Mouse (Mus musculus) macrophage (primary cell): ENCODE data around the gene Il1rap. TPM values are rescaled to one million over a fixed set of nuclear protein-coding genes. Genes with fewer than 3 reads are reported as not detected.

Experiments used
- H3K27ac ChIP-seq: fragments of 350-480 bp; formaldehyde crosslinking; 2 replicates; pipeline ENCODE4 v1.9.0; 2021
- H3K36me3 ChIP-seq: fragments of 350-480 bp; formaldehyde crosslinking; 2 replicates; pipeline ENCODE4 v1.9.0; 2021; ENCODE audit errors: inconsistent target
- H3K4me3 ChIP-seq: fragments of 350-480 bp; formaldehyde crosslinking; 2 replicates; pipeline ENCODE4 v1.9.0; 2021; ENCODE audit errors: inconsistent target
- H3K79me2 ChIP-seq: fragments of 350-480 bp; formaldehyde crosslinking; 2 replicates; pipeline ENCODE4 v1.9.0; 2021; ENCODE audit errors: inconsistent target
- WGBS: methylation state at CpG from one replicate; pipeline ENCODE4 v1.1.7; 2026; ENCODE audit warnings: inconsistent platforms; ENCODE audit not compliant: missing documents; 5-methylcytosine and 5-hydroxymethylcytosine counted together
- polyA plus RNA-seq: library from polyadenylated mRNA; stranded (reverse); fragments of 250-400 nt; gene quantifications from 3 replicates; pipeline ENCODE4 v1.2.4, GENCODE M21; 2018; ENCODE audit warnings: inconsistent platforms

Il1rap gene
- polyA plus RNA-seq, 1 experiment from 2014 or later: 4.2 TPM

DNA sequence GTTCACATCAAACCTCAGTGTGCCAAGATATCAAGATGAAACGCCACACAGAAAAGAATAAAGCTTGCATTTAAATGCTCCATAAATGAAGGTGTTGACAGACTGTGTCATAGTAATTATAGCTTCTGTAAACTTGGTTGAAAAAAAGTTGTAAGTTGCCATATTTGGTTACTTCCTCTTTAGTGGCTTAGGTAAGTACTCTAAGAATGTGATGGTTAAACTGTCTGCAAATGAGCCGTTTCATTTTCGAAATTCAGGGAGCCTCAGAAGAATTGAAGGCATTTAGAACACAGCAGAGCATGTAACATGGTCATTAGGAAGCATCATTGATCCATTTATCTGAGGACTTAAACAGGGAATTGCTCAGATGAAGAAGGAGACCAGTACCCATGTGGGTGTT lies 146.6 kb downstream of the Il1rap start:
- H3K27ac ChIP-seq: no peak overlapping the region
- 32% methylated on average over 3 of the region's 3 CpGs for whole genome bisulfite sequencing

DNA sequence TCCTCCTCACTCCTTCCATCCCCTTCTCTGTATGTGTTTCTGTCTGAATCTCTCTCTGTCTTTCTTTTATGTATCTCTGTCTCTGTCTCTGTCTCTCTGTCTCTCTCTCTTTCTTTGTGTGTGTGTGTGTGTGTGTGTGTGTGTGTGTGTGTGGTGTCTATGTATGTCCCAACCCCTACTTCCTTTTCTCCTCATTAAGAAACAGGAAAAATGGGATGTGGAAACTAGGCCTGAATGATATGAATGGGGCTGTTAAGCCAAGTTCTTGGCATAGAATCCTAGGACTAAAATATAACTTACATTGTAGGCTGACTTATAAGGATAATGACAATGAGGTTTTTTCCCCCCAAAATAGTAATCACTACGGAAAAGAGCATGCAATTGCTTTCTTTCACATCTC lies 149.4 kb downstream of the Il1rap start:
- Histone ChIP-seq H3K27ac (no peak overlapping the region), H3K36me3 (no peaks in the 10 kb centered on the region), H3K79me2 (no peaks in the 10 kb centered on the region), H3K4me3 (no peak overlapping the region)
- WGBS: 67% methylated on average over 1 of the region's 1 CpGs

More for the DNA sequence above, 146.6 kb downstream of the Il1rap start:
- no peaks in the 10 kb centered on the region for H3K79me2 ChIP-seq
- H3K36me3 ChIP-seq: no peaks in the 10 kb centered on the region
- H3K4me3 ChIP-seq: no peak overlapping the region

DNA sequence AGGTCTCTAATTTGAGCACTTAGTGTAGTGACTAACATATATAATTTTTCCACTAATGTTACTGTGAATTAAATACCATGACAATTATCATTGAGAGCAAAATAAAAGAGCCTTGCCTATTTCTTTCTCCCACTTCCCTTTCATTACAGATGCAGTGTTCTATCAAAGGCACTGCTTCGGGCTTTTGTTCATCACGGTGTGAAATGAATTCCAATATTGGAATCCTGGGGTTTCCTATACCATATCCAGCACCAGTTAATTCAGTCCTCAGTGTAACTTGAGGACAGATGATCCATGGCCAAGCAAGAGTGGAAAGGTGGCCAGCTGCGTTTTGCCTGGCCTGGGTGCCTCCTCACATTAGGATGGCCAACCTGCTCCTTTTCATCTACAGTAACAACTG lies 151.1 kb downstream of the Il1rap start:
- H3K4me3 ChIP-seq: no peak overlapping the region
- 85% methylated on average over 3 of the region's 3 CpGs for WGBS
- no peaks in the 10 kb centered on the region for H3K79me2 ChIP-seq
- H3K27ac ChIP-seq: no peak overlapping the region
- no peaks in the 10 kb centered on the region for H3K36me3 ChIP-seq

DNA sequence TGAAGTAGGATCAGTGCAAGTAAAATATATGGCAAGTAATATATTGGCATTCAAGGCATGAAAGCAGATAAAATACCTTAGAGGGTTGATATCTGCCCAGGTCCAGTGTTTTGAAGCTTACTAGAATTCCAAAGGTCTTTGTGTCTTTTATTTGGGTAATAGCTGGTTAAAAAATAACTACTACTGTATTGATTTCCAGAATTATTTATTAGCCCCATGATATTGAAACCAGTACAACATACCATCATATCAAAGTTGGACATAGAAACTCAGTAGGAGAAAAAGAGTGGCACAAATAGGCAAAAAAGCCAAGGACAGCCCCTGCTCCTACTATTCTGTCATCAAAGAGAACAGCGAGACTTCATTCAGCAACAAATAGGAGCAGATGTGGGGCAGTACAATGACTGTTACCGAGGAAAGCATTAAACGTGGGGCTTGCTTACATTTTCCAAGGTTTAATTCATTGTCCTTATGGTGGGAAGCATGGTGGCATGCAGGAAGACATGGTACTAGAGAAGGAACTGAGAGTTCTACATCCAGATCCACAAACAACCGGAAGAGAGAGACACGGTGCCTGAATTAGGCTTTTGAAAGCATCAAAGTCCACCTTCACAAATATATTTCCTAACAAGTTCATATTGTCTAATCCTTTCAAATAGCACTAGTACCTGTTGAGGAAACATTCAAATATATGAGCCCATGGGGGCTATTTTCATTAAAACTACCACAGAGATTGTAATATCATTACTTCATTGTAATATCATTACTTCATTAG lies 174.1 kb downstream of the Il1rap start:
- H3K79me2 ChIP-seq: no peaks in the 10 kb centered on the region
- no peak overlapping the region for H3K4me3 ChIP-seq
- H3K36me3 ChIP-seq: no peaks in the 10 kb centered on the region
- WGBS: 87% methylated on average over 5 of the region's 5 CpGs
- H3K27ac ChIP-seq: no peak overlapping the region

DNA sequence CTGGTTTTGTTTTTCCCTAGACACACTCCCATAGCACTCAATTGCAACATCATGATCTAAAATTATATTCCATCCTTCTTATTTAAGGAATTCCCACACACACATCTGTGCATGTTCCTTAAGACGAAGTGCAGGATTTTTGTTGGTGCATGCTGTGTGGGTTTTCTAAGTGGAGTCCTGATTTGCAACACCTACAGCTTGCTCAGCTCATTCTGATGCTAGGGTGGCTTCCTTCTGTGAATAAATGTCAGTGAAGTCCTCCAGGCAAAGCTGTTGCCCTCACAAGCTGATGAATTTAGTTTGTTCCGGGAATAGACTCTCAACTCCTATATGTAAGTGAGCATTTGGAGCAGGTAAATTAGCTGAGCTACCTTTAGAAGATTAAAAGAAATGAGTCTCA lies 194.5 kb downstream of the Il1rap start:
- Histone ChIP-seq H3K27ac (no peak overlapping the region), H3K79me2 (no peaks in the 10 kb centered on the region), H3K36me3 (no peaks in the 10 kb centered on the region), H3K4me3 (no peak overlapping the region)
- WGBS: 97% methylated on average over 2 of the region's 2 CpGs

DNA sequence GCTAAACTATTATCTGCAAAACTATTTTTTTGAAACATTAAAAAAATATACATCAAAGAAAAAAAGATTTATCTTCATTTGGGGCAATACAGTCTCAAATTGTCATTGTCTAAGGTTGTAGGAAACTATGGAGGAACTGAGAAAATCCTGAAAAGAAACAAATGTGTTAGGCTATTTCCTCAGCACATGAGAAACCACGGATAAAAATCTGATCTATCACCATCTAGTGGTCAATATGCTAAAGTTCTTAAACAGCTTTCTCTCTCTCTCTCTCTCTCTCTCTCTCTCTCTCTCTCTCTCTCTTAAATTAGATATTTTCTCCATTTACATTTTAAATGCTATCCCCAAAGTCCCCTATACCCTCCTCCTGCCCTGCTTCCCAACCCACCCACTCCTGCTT lies 195.6 kb downstream of the Il1rap start:
- WGBS: 0% methylated on average over 1 of the region's 1 CpGs
- Histone ChIP-seq H3K4me3 (no peak overlapping the region), H3K79me2 (no peaks in the 10 kb centered on the region), H3K36me3 (no peaks in the 10 kb centered on the region), H3K27ac (no peak overlapping the region)

Other genes starting within 250 kb of the Il1rap start
- 0.13 to 0.14 TPM in 2 of 3 replicates, not detected in the other for gene Cldn1, start 209.9 kb upstream of the Il1rap start, polyA plus RNA-seq
- not detected in 3 replicates for gene Cldn16, start 118.6 kb upstream of the Il1rap start, polyA plus RNA-seq
- gene Tmem207, start 54.9 kb upstream of the Il1rap start, polyA plus RNA-seq: not detected in 3 replicates